Mouse (Mus musculus) cerebellum, adult 2 months (tissue): ENCODE measurements at regions not wholly inside any gene's neighbourhood (a gene's known extent, or its start where the extent isn't known, plus 50 kb on each side); places are given as distances from the start of the nearest gene placed in this dataset.

Experiments
- CTCF ChIP-seq: fragments of 200-500 bp; IDR thresholded peaks from 2 replicates; pipeline ENCODE4 v1.5.1; 2011; ENCODE audit warnings: low read depth, mild to moderate bottlenecking, control low read depth, low read length, moderate library complexity, borderline replicate concordance; ENCODE audit not compliant: insufficient read depth
- POLR2A ChIP-seq: fragments of 200-500 bp; IDR thresholded peaks from 2 replicates; pipeline ENCODE4 v1.6.1; 2011; ENCODE audit warnings: low read length, control low read depth, borderline replicate concordance; ENCODE audit not compliant: insufficient read depth

GRCm38 (mm10) chr11:20965575-20966239, 125.4 kb upstream of the Peli1 start:
- no peak for TF ChIP-seq POLR2A
- TF ChIP-seq CTCF: no peak
